Mouse (Mus musculus) mesoderm, embryonic 11.5 days (tissue): ENCODE data around the gene Bhlha9.

Source experiments
- DNase-seq: peaks from one replicate; pipeline ENCODE4 v3.0.0-alpha.2; 2012; ENCODE audit warnings: low read depth, low spot score

Bhlha9 gene

GRCm38 (mm10) chr11:76671871-76672475, at the start of gene Bhlha9:
Bhlha9 (plus strand) TSS chr11:76672470.
- DNase-seq: no peak

- no peak for DNase-seq
Measured at GRCm38 (mm10) chr11:76622566-76623205, 49.6 kb upstream of the Bhlha9 start.

GRCm38 (mm10) chr11:76623206-76623961, 48.9 kb upstream of the Bhlha9 start:
- DNase-seq: no peak

- no peak for DNase-seq
Measured at GRCm38 (mm10) chr11:76624071-76624470, 48.2 kb upstream of the Bhlha9 start.

- no peak for DNase-seq
Measured at GRCm38 (mm10) chr11:76624881-76625280, 47.4 kb upstream of the Bhlha9 start.

GRCm38 (mm10) chr11:76628613-76629012, 43.7 kb upstream of the Bhlha9 start:
- no peak for DNase-seq

GRCm38 (mm10) chr11:76630023-76630422, 42.2 kb upstream of the Bhlha9 start:
- DNase-seq: no peak

- no peak for DNase-seq
Measured at GRCm38 (mm10) chr11:76630487-76630886, 41.8 kb upstream of the Bhlha9 start.

GRCm38 (mm10) chr11:76639269-76639985, 32.8 kb upstream of the Bhlha9 start:
- no peak for DNase-seq

- no peak for DNase-seq
Measured at GRCm38 (mm10) chr11:76640231-76640630, 32.0 kb upstream of the Bhlha9 start.

- DNase-seq: no peak
Measured at GRCm38 (mm10) chr11:76644257-76644656, 28.0 kb upstream of the Bhlha9 start.

GRCm38 (mm10) chr11:76645036-76645435, 27.2 kb upstream of the Bhlha9 start:
- DNase-seq: no peak

GRCm38 (mm10) chr11:76645955-76646354, 26.3 kb upstream of the Bhlha9 start:
- peak; percentile 94 for DNase-seq

- no peak for DNase-seq
Measured at GRCm38 (mm10) chr11:76647062-76647461, 25.2 kb upstream of the Bhlha9 start.

- DNase-seq: peak; percentile 85
Measured at GRCm38 (mm10) chr11:76647500-76647899, 24.8 kb upstream of the Bhlha9 start.

- DNase-seq: no peak
Measured at GRCm38 (mm10) chr11:76650862-76651560, 21.3 kb upstream of the Bhlha9 start.

- no peak for DNase-seq
Measured at GRCm38 (mm10) chr11:76652838-76653334, 19.4 kb upstream of the Bhlha9 start.

GRCm38 (mm10) chr11:76655106-76655505, 17.2 kb upstream of the Bhlha9 start:
- DNase-seq: peak; percentile 70

- no peak for DNase-seq
Measured at GRCm38 (mm10) chr11:76657450-76657970, 14.8 kb upstream of the Bhlha9 start.

GRCm38 (mm10) chr11:76659138-76659930, 12.9 kb upstream of the Bhlha9 start:
- peak; percentile 78 for DNase-seq
